Mouse (Mus musculus) embryonic facial prominence, embryonic 13.5 days (tissue): Measurements from ENCODE around the gene Mpzl2. TPM values are rescaled to one million over a fixed set of nuclear protein-coding genes. Genes with fewer than 3 reads are reported as not detected.
"Not testable (repeated sequence)": the region's sequence is repeated elsewhere in the genome, so short reads cannot be mapped to it uniquely, and the experiment has no call there.

Source experiments
- ATAC-seq: fragments of 200-750 bp; cut with Nextera tagmentation; 2 replicates; pipeline ENCODE4 v1.8.0; 2017; ENCODE audit warnings: low read depth; ENCODE audit not compliant: insufficient number of reproducible peaks, insufficient read depth, low FRiP score, low TSS enrichment
- H3K27ac ChIP-seq: fragments of 300-500 bp; sonication (generic); 2 replicates; pipeline ENCODE4 v1.5.1; 2015; ENCODE audit warnings: moderate library complexity, mild to moderate bottlenecking, inconsistent platforms
- H3K27me3 ChIP-seq: fragments of 300-500 bp; sonication (generic); 2 replicates; pipeline ENCODE4 v1.6.1; 2015; ENCODE audit warnings: mild to moderate bottlenecking, inconsistent platforms
- H3K36me3 ChIP-seq: fragments of 300-500 bp; sonication (generic); 2 replicates; pipeline ENCODE4 v1.6.1; 2015; ENCODE audit warnings: mild to moderate bottlenecking, inconsistent platforms
- H3K4me1 ChIP-seq: fragments of 300-500 bp; sonication (generic); 2 replicates; pipeline ENCODE4 v1.6.1; 2015; ENCODE audit warnings: inconsistent platforms
- H3K4me2 ChIP-seq: fragments of 300-500 bp; sonication (generic); 2 replicates; pipeline ENCODE4 v1.6.1; 2015; ENCODE audit warnings: moderate library complexity, mild to moderate bottlenecking, inconsistent platforms
- H3K4me3 ChIP-seq: fragments of 300-500 bp; sonication (generic); 2 replicates; pipeline ENCODE4 v1.5.1; 2015; ENCODE audit warnings: mild to moderate bottlenecking, inconsistent platforms
- H3K9ac ChIP-seq: fragments of 300-500 bp; sonication (generic); 2 replicates; pipeline ENCODE4 v1.6.1; 2015; ENCODE audit warnings: mild to moderate bottlenecking, inconsistent platforms
- H3K9me3 ChIP-seq: fragments of 300-500 bp; sonication (generic); 2 replicates; pipeline ENCODE4 v1.6.1; 2016; ENCODE audit warnings: inconsistent platforms
- WGBS: fragments of 180-500 bp; shearing (Covaris S2); methylation state at CpG from one replicate; pipeline ENCODE4 v1.1.7; 2015; ENCODE audit warnings: mixed read lengths; 5-methylcytosine and 5-hydroxymethylcytosine counted together
- polyA plus RNA-seq: library from polyadenylated mRNA; unstranded; fragments of >200 nt; fragmentation: Nextera tagmentation; extraction: Ambion mirVana; gene quantifications from 2 replicates; pipeline ENCODE4 v1.2.1, GENCODE M21; 2015

Gene Mpzl2
- polyA plus RNA-seq, 1 experiment from 2014 or later, result 18.8 TPM

- WGBS, result 81% methylated on average over 3 of the region's 3 CpGs
- H3K4me1 ChIP-seq, result no peaks in the 10 kb centered on the region
- no peak overlapping the region for H3K4me3 ChIP-seq
- H3K4me2 ChIP-seq, result no peak overlapping the region
- no peak overlapping the region for H3K27ac ChIP-seq
- no peak overlapping the region for H3K9ac ChIP-seq
- ATAC-seq, result no peak
- H3K36me3 ChIP-seq, result no peaks in the 10 kb centered on the region
- no peaks in the 10 kb centered on the region for H3K9me3 ChIP-seq
- peaks cover 29% of the 10 kb centered on the region for H3K27me3 ChIP-seq
These were observed 5.1 kb upstream of the Mpzl2 start for GRCm38 (mm10) chr9:45034526-45034925.

GRCm38 (mm10) chr9:45037803-45038202, 1.8 kb upstream of the Mpzl2 start:
- 74% methylated on average over 1 of the region's 1 CpGs for WGBS
- H3K9me3 ChIP-seq, H3K4me2 ChIP-seq, H3K4me1 ChIP-seq, ATAC-seq, H3K27ac ChIP-seq, H3K4me3 ChIP-seq, H3K9ac ChIP-seq, H3K36me3 ChIP-seq: not testable (repeated sequence)
- peaks cover 49% of the 10 kb centered on the region for H3K27me3 ChIP-seq

- WGBS, result 17% methylated on average over 14 of the region's 14 CpGs
- no peaks in the 10 kb centered on the region for H3K9me3 ChIP-seq
- H3K4me1 ChIP-seq, result peaks cover 18% of the 10 kb centered on the region
- no peak overlapping the region for H3K9ac ChIP-seq
- no peak for ATAC-seq
- H3K4me2 ChIP-seq, result peak overlapping the region; percentile 32
- H3K4me3 ChIP-seq, result no peak overlapping the region
- H3K27me3 ChIP-seq, result peaks cover 64% of the 10 kb centered on the region
- no peak overlapping the region for H3K27ac ChIP-seq
- no peaks in the 10 kb centered on the region for H3K36me3 ChIP-seq
These were observed 657 bp downstream of the Mpzl2 start for GRCm38 (mm10) chr9:45040066-45040845.

GRCm38 (mm10) chr9:45041131-45041838, 1.7 kb downstream of the Mpzl2 start:
- Histone ChIP-seq H3K9ac (peak overlapping the region; percentile 32; the same call in 1 of the 2 replicates), H3K4me3 (no peak overlapping the region), H3K4me1 (peaks cover 18% of the 10 kb centered on the region), H3K9me3 (no peaks in the 10 kb centered on the region), H3K36me3 (no peaks in the 10 kb centered on the region), H3K27me3 (peaks cover 64% of the 10 kb centered on the region), H3K27ac (no peak overlapping the region), H3K4me2 (peak overlapping the region; percentile 32)
- no peak for ATAC-seq
- WGBS, result 34% methylated on average over 17 of the region's 17 CpGs

GRCm38 (mm10) chr9:45042056-45042720, 2.6 kb downstream of the Mpzl2 start:
- H3K4me3 ChIP-seq, result peak overlapping the region; percentile 41
- peaks cover 64% of the 10 kb centered on the region for H3K27me3 ChIP-seq
- no peaks in the 10 kb centered on the region for H3K9me3 ChIP-seq
- peak; percentile 75; the same call in 1 of the 2 replicates for ATAC-seq
- H3K27ac ChIP-seq, result peak overlapping the region; percentile 24; the same call in 1 of the 2 replicates
- H3K36me3 ChIP-seq, result no peaks in the 10 kb centered on the region
- H3K4me1 ChIP-seq, result peaks cover 18% of the 10 kb centered on the region
- WGBS, result 4% methylated on average over 20 of the region's 20 CpGs
- peak overlapping the region; percentile 54 for H3K9ac ChIP-seq
- peak overlapping the region; percentile 60 for H3K4me2 ChIP-seq

- WGBS, result 2% methylated on average over 10 of the region's 10 CpGs
These were observed 3.3 kb downstream of the Mpzl2 start for GRCm38 (mm10) chr9:45042947-45043346.

GRCm38 (mm10) chr9:45046973-45047372, 7.4 kb downstream of the Mpzl2 start:
- Histone ChIP-seq H3K4me3 (no peak overlapping the region), H3K4me1 (peaks cover 10% of the 10 kb centered on the region; the same call in 1 of the 2 replicates), H3K27ac (no peak overlapping the region), H3K9ac (no peak overlapping the region), H3K9me3 (no peaks in the 10 kb centered on the region), H3K27me3 (peaks cover 30% of the 10 kb centered on the region), H3K36me3 (no peaks in the 10 kb centered on the region), H3K4me2 (no peak overlapping the region)
- no peak for ATAC-seq
- WGBS, result 91% methylated on average over 16 of the region's 16 CpGs

More at GRCm38 (mm10) chr9:45042947-45043346, 3.3 kb downstream of the Mpzl2 start:
- Histone ChIP-seq H3K4me3 (peak overlapping the region; percentile 41), H3K9me3 (no peaks in the 10 kb centered on the region), H3K4me1 (peaks cover 18% of the 10 kb centered on the region), H3K27ac (peak overlapping the region; percentile 24; the same call in 1 of the 2 replicates), H3K4me2 (peak overlapping the region; percentile 60), H3K36me3 (no peaks in the 10 kb centered on the region), H3K27me3 (peaks cover 64% of the 10 kb centered on the region), H3K9ac (peak overlapping the region; percentile 54)
- no peak for ATAC-seq

GRCm38 (mm10) chr9:45048511-45048910, 8.9 kb downstream of the Mpzl2 start:
- WGBS, result 28% methylated on average over 4 of the region's 4 CpGs
- no peak for ATAC-seq

GRCm38 (mm10) chr9:45049731-45050130, 10.1 kb downstream of the Mpzl2 start:
- Histone ChIP-seq H3K36me3 (no peaks in the 10 kb centered on the region), H3K4me2 (no peak overlapping the region), H3K9ac (no peak overlapping the region), H3K4me1 (no peaks in the 10 kb centered on the region), H3K27me3 (peaks cover 18% of the 10 kb centered on the region), H3K9me3 (no peaks in the 10 kb centered on the region), H3K27ac (no peak overlapping the region), H3K4me3 (no peak overlapping the region)
- WGBS, result 93% methylated on average over 1 of the region's 1 CpGs
- no peak for ATAC-seq

More at GRCm38 (mm10) chr9:45048511-45048910, 8.9 kb downstream of the Mpzl2 start:
- no peak overlapping the region for H3K27ac ChIP-seq
- H3K4me3 ChIP-seq, result no peak overlapping the region
- peaks cover 2% of the 10 kb centered on the region; the same call in 1 of the 2 replicates for H3K4me1 ChIP-seq
- H3K27me3 ChIP-seq, result peaks cover 22% of the 10 kb centered on the region
- H3K4me2 ChIP-seq, result no peak overlapping the region
- no peak overlapping the region for H3K9ac ChIP-seq
- no peaks in the 10 kb centered on the region for H3K36me3 ChIP-seq
- no peaks in the 10 kb centered on the region for H3K9me3 ChIP-seq

GRCm38 (mm10) chr9:45050301-45050700, 10.7 kb downstream of the Mpzl2 start:
- no peaks in the 10 kb centered on the region for H3K36me3 ChIP-seq
- H3K4me1 ChIP-seq, result no peaks in the 10 kb centered on the region
- peaks cover 18% of the 10 kb centered on the region for H3K27me3 ChIP-seq
- WGBS, result 90% methylated on average over 2 of the region's 2 CpGs
- H3K9me3 ChIP-seq, result no peaks in the 10 kb centered on the region
- no peak for ATAC-seq
- no peak overlapping the region for H3K4me3 ChIP-seq
- H3K9ac ChIP-seq, result no peak overlapping the region
- no peak overlapping the region for H3K27ac ChIP-seq
- no peak overlapping the region for H3K4me2 ChIP-seq

GRCm38 (mm10) chr9:45055082-45055713, 15.6 kb downstream of the Mpzl2 start, which contains the start of gene Mpzl3:
TSS of gene Mpzl3 (plus strand) at chr9:45055186.
- WGBS, result 0% methylated on average over 33 of the region's 33 CpGs
- Histone ChIP-seq H3K36me3 (no peaks in the 10 kb centered on the region), H3K4me1 (no peaks in the 10 kb centered on the region), H3K9me3 (no peaks in the 10 kb centered on the region), H3K4me2 (peak within 1 kb of the TSS; percentile 69), H3K4me3 (peak within 1 kb of the TSS; percentile 65), H3K9ac (peak within 1 kb of the TSS; percentile 66), H3K27ac (peak within 1 kb of the TSS; percentile 94), H3K27me3 (peaks cover 49% of the 10 kb centered on the region)
- ATAC-seq, result peak; percentile 86
